Mouse (Mus musculus) embryonic fibroblast, embryonic 13.5 days (primary cell): ENCODE measurements around the gene Arl15. TPM values are rescaled to one million over a fixed set of nuclear protein-coding genes. Genes with fewer than 3 reads are reported as not detected.

ENCODE experiments used
- H3K27ac ChIP-seq: 2 replicates; pipeline ENCODE4 v1.5.1; 2012; ENCODE audit warnings: low read length, control low read depth, inconsistent platforms; ENCODE audit not compliant: insufficient read depth
- H3K4me1 ChIP-seq: 2 replicates; pipeline ENCODE4 v1.6.1; 2011; ENCODE audit warnings: low read length; ENCODE audit not compliant: control insufficient read depth, insufficient read depth
- H3K4me3 ChIP-seq: 2 replicates; pipeline ENCODE4 v1.5.1; 2011; ENCODE audit warnings: mild to moderate bottlenecking, control low read depth, low read length; ENCODE audit not compliant: insufficient read depth
- CTCF ChIP-seq: IDR thresholded peaks from 2 replicates; pipeline ENCODE4 v1.5.1; 2011; ENCODE audit warnings: mild to moderate bottlenecking, control low read depth, low read length, moderate library complexity, borderline replicate concordance; ENCODE audit not compliant: insufficient read depth
- POLR2A ChIP-seq: IDR thresholded peaks from 2 replicates; pipeline ENCODE4 v1.6.1; 2011; ENCODE audit warnings: low read depth, mild to moderate bottlenecking, control low read depth, low read length, moderate library complexity
- polyA plus RNA-seq: library from polyadenylated mRNA; stranded (reverse); fragments of >200 nt; gene quantifications from 2 replicates; pipeline ENCODE4 v1.2.4, GENCODE M21; 2011; ENCODE audit warnings: low read depth; ENCODE audit not compliant: missing spikeins, insufficient read length

Arl15 gene
- polyA plus RNA-seq, 1 experiment = 26.9 TPM

- no peak for TF ChIP-seq POLR2A
- TF ChIP-seq CTCF = no peak
- H3K4me1 ChIP-seq = no peaks in the 10 kb centered on the region
These were observed 229.2 kb downstream of the Arl15 start for GRCm38 (mm10) chr13:114023541-114023940.

GRCm38 (mm10) chr13:114026306-114026705 lies 232.0 kb downstream of the Arl15 start:
- Histone ChIP-seq H3K4me3 (no peak overlapping the region), H3K4me1 (no peaks in the 10 kb centered on the region), H3K27ac (no peak overlapping the region)
- no peak for TF ChIP-seq CTCF
- TF ChIP-seq POLR2A = no peak

More at GRCm38 (mm10) chr13:114023541-114023940, 229.2 kb downstream of the Arl15 start:
- Histone ChIP-seq H3K27ac (no peak overlapping the region), H3K4me3 (no peak overlapping the region)

- Histone ChIP-seq H3K4me3 (no peak overlapping the region), H3K27ac (no peak overlapping the region)
- TF ChIP-seq CTCF (no peak), POLR2A (no peak)
These were observed 232.4 kb downstream of the Arl15 start for GRCm38 (mm10) chr13:114026751-114027150.

GRCm38 (mm10) chr13:114048071-114048470 lies 253.8 kb downstream of the Arl15 start:
- H3K4me3 ChIP-seq = no peak overlapping the region
- no peak for TF ChIP-seq CTCF
- no peak for TF ChIP-seq POLR2A
- peaks cover 2% of the 10 kb centered on the region; the same call in 1 of the 2 replicates for H3K4me1 ChIP-seq
- no peak overlapping the region for H3K27ac ChIP-seq

More at GRCm38 (mm10) chr13:114026751-114027150, 232.4 kb downstream of the Arl15 start:
- no peaks in the 10 kb centered on the region for H3K4me1 ChIP-seq

GRCm38 (mm10) chr13:114048688-114049087 lies 254.4 kb downstream of the Arl15 start:
- Histone ChIP-seq H3K4me3 (no peak overlapping the region), H3K4me1 (peaks cover 2% of the 10 kb centered on the region; the same call in 1 of the 2 replicates), H3K27ac (no peak overlapping the region)
- no peak for TF ChIP-seq CTCF
- TF ChIP-seq POLR2A = no peak

GRCm38 (mm10) chr13:114051151-114051850 lies 257.0 kb downstream of the Arl15 start:
- no peak overlapping the region for H3K27ac ChIP-seq
- peaks cover 2% of the 10 kb centered on the region; the same call in 1 of the 2 replicates for H3K4me1 ChIP-seq
- H3K4me3 ChIP-seq = no peak overlapping the region
- TF ChIP-seq CTCF (no peak), POLR2A (no peak)

- Histone ChIP-seq H3K4me1 (peaks cover 2% of the 10 kb centered on the region; the same call in 1 of the 2 replicates), H3K4me3 (no peak overlapping the region), H3K27ac (no peak overlapping the region)
- TF ChIP-seq CTCF (no peak), POLR2A (no peak)
These were observed 258.3 kb downstream of the Arl15 start for GRCm38 (mm10) chr13:114052426-114053205.

GRCm38 (mm10) chr13:114053261-114053660 lies 259.0 kb downstream of the Arl15 start:
- Histone ChIP-seq H3K4me1 (peaks cover 2% of the 10 kb centered on the region; the same call in 1 of the 2 replicates), H3K27ac (no peak overlapping the region), H3K4me3 (no peak overlapping the region)
- TF ChIP-seq POLR2A (no peak), CTCF (no peak)

- no peak overlapping the region for H3K27ac ChIP-seq
- H3K4me3 ChIP-seq = no peak overlapping the region
- H3K4me1 ChIP-seq = peaks cover 2% of the 10 kb centered on the region; the same call in 1 of the 2 replicates
- TF ChIP-seq CTCF (no peak), POLR2A (no peak)
These were observed 261.4 kb downstream of the Arl15 start for GRCm38 (mm10) chr13:114055686-114056085.
